Mouse (Mus musculus): ENCODE results near the gene Atr.

Atr gene

DNA sequence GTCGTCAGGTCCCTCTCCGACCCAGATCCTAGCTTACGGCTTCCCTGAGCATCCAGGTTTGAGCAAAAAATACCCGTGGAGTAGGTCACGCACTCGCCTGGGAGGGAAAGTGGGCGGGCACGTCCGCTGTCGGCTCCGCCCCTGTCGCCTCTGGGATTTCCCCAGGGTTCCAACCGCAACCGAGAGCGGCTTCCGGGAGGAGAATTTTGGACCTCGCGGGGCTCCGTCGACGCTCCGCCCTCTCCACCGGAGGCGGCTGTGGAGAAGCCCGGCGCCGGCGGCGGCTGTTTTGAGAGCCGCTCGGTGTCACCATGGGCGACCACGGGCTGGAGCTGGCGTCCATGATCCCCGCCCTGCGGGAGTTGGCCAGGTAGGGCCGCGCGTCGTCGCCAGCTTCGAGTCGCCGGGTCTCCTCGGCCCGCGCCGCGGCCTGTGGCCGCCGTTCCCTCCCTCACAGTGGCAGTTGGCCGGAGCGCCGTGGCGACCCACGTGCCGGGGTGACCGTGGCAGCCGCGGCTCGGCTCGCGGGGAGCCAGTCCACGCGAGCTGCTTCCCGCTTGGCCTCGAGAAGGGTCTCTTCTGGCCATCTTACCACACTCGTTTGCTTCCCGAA is at the start of gene Atr:
Gene Atr, plus strand, starts transcription at position 184 of the 613 bp plus-strand sequence.
- peak; percentile 94 to 97 for DNase-seq

DNA sequence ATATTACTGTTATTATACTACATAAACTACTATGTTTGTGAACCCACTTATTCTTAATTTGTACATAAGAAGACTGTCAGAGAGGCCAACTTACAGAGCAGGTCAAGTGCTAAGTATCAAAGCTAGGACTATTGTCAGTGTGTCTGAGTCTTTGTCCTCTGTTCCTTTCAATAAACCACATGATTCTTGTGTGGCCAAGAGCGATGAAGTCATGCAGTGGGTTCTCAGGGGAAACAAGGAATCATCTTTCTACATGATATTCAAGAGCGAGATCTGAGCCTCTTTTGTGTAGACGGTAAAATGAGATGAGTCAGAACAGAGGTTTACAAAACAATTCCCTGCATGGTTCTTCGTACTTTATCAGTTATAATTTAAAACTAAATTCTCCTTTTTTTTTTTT is 47.8 kb upstream of the Atr start:
- DNase-seq = no peak

DNA sequence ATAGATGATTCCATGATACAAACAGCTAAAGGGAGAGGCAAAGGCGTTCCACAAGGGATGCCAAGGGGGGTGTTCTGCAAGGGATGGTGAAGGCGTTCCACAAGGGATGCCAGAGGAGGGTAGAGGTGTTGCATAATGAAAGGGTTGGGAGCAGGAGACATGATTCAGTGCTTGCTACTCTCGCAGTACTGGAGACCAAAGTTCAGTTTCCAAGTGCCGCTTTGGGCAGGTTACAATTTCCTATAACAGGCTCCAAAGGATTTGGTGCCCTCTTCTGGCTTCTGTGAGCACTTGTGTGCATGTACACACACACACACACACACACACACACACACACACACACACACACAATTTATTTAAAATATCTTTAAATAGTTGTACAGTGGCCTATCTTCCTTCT is 45.6 kb upstream of the Atr start:
- peak; percentile 55 to 72 for DNase-seq

DNA sequence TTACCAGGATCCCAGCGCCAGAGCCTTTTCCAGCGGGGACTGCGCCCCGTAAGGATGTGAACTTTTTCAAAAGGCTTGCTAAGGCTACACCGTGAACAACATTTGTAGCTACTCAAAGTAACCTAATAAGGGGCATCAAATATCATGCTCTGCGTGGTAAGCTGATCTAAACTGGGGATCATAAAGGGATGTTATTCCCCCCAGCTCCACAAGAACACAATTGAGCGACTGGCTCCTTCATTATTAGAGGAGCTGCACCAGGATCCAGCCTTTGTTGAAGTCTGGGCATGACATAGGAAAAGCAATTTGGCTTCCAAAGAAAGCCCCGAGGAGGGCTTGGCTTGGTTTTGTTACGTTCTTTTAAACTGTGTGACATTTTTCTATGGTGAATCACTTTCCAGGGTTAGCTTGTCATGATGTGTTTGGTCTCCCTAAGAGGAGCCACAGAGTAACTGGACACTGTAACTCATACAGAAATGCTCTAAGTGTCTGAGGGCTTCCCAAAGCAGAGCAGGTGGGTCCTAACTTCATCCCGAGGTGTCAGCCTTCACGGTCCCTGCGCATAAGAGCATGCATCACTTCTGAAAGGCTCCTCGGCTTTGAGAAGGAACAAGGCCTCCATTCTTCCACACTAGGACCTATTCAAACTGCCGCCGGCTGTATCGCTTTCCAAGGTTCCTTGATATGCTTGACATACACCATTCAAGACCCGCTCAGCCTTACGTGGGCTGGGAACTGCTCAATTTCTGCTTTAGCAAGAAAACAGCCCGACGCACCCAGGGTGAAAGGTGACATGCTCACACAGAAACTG is 43.5 kb upstream of the Atr start:
- DNase-seq = no peak

DNA sequence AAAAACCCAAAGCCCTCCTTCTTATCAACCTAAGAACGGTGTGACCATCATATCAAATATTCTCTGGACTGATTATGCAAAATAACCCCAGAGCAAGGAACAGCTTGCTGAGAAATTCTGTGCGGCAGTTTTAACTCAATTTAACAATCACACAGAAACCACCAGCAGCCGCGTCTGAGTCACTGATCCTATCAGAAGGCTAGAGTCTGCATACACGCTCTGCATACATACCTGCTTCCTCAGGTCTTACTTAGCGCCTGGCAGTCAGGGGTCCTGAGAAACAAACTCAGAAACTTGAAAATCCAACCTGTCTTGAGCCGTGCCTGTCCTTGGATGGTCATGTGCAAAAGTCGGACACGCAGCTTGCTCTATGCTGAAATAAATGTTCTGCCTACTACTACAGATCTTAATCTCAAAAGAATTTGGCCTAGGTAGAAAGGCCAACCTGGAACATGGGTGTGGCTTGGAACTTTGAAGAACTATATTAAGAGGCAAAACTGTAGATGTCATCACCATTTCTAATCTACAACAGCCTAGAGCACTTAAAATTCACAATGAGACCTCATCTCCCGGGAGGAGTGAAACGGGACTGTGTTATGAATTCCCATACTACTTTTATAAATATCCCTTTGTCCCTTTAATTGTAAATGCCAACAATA is 42.3 kb upstream of the Atr start:
- peak in 1 of 2 experiments; percentile 24 for DNase-seq

DNA sequence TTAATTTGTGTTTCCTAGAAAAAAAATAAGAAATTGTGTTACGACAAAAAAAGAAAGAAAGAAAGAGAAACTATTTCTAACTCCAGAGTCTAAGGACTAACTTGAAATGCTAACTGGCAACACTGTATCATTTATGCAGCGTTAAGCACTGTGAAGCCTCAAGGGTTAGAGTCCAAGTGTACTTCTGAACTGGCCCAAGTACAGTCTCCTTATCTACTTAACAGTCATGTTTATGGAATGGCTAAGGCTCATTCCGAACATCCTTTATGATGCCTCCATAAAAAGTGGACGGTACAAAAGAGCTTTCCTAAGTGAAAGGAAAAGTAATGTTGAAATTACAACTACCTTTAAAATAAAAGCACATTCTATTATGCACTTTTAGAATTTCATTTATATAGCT is 41.7 kb upstream of the Atr start:
- DNase-seq = peak in 1 of 2 experiments; percentile 24

DNA sequence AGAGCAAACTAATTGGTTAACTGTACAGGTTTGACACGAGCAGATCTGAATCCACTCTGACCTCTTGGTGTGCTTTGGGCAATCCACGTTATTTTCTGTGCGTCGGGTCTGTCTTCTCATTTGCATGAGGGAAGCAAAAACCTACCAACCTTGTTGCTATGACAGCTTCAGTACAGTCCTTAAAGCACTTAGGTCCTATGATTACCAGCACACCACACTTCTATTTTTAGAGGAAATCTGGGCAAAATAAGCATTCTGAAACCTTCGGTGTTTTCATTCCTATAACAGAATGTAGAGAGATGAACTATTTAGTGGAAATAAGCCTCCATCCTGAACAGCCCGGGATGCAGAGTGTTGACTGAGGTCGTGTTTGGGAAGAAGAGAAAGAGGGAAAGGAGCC is 34.9 kb upstream of the Atr start:
- DNase-seq = no peak

DNA sequence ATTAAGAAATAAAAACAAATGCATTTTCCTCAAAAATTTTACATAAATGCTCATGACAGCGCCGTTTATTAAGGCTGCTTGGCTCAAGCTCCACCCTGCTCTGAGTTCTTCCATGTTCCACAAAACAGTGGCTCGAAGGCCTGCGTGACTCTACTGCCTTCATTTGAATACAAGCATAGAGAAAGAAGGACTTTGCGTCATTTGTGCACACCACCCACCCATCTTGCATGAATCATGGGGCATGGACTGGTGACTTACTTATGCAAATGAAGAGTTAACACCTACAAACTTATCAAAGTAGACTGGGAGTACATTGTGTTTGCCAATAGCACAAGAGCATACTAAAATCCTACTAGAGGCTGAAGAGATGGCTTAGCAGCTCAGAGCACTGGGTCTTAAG is 29.8 kb upstream of the Atr start:
- DNase-seq = no peak

DNA sequence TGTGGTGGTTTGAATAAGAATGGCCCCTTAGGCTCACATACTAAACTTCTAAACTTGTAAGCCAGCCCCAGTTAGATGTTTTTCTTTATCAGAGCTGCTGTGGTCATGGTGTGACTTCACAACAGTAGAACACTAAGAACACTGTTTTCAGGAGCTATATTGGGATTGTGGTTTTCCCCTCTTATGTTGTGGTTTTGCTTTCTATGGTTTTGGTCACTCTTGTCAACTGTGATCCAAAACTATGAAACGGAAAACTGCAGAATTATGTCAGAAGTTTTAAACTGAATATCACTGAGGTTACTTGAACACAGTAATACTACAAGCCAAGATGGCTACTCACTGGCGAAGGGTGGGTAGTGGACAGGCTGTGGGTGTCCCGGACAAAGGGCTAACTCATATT is 24.6 kb upstream of the Atr start:
- DNase-seq = no peak

DNA sequence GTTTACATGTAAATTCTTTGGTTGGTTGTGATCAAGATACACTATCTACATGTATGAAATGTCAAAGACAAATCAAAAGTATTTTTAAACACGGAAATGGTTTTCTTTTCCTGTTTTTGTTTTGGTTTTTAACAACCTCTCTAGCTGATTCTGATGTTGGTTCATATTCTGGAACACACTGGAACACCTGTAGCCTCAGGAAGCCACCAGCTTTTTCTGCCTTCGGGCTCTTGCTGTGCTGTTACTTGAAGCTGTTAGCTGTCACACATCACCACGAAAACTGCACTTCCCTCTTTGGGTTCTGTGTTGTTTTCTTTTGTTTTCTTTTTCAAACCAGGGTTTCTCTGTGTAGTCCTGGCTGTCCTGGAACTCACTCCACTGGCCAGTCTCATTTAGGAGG is 22.6 kb upstream of the Atr start:
- no peak for DNase-seq

DNA sequence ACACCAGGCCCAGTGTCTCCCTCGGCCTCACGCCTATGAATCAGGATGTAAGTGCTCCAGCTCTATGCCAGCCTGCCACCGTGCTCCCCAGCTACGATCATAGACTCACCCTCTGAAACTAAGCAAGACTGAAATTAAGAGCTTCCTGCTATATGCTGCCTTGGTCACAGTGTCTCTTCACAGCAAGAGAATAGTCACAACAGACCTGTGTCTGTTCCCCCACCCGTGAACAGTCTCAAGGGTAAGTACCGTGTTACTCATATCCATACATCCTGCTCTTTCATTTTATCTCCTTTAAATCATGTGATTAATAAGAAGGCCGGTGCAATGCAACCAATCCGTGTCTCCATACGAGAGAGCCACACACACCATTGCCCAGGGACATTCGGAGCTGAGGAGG is 21.7 kb upstream of the Atr start:
- no peak for DNase-seq

DNA sequence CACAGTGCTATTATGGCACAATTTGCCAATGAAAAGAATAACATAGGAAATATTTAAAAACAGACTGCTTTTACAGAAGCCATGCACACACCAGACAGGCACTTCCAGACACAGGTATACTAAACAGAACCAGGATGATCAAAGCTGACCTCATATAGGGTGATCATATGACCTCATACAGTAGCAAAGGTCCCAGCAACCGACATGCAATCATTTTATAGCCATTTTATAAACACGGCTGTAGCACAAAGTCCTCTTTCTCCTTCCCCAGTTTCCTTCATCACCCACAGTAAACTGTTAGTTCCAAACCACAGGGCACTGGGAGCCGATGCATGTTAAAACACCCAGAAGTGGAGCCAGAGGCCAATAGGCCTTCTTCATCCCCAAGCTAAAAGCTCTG is 18.0 kb upstream of the Atr start:
- no peak for DNase-seq

DNA sequence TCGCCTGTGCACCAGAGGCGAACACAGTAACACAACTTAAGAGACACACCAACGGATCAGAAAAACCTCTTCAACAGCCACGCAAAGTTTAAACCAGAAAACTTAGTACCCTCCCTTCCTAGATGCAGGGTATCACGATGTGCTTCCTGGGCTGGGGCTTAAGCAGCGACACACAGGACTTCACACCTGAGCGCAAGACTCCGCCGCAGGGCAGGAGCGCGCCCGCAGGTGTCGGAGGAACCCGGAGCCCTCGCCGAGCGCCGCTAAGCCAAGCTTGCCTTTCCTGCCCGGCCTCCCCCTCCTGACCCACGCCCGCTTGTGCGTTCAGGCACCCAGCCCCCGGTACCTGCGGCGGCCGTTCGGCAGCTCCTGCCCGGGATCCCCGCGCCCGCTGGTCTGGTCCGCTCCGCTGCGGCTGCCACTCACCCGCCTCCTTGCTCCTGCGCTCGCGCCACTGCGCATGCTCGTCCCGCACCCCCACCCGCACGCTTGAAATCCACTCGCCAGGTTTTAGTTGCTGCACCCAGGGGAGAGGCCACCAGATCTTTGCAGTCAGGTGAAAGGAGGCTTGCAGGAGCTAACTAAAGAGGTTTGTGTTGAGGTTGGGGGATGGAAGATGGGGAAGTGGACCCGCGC is 12.5 kb upstream of the Atr start, which contains the start of gene Pls1:
Gene Pls1, minus strand, starts transcription at position 487 of the 636 bp plus-strand sequence.
- peak; percentile 92 to 94 for DNase-seq

DNA sequence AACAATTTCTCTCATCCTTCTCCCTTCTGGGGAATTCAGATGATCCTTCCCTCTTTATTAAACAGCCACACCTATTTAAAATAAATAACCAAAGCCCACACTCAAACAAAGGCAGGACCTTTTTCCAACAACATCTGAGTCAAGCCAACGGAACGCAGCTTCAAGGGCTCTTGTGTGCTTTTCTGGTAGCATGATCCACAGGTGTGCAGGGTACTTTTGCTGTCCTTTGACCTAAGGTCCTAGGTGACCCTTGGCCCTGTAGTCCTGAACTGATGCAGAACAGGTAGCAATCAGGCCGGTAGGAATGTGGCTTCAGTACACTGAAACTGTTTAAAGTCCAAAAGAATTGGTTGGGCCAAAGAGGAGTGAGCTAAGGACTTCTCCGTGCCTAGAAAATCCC is 11.7 kb upstream of the Atr start:
- DNase-seq = peak; percentile 44 to 59

DNA sequence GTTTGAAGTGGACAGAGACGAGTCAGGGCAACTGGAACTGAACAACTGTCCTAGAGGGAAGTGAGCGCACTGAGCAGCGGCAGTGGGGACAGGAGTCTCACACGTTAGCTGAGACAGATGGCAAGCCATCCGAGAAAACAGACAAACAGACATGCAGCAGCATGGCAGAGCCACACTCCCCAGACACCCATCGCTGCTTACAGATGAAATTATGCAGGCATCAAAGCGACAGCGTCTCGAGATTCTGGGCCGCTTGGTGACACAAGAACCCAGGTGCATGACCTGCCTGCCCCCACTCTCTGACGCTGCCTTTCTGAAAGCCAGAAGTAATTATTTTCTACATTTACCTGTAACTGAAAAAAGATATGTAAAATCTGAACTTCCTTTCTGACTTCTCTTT is 5.7 kb upstream of the Atr start:
- DNase-seq = no peak

DNA sequence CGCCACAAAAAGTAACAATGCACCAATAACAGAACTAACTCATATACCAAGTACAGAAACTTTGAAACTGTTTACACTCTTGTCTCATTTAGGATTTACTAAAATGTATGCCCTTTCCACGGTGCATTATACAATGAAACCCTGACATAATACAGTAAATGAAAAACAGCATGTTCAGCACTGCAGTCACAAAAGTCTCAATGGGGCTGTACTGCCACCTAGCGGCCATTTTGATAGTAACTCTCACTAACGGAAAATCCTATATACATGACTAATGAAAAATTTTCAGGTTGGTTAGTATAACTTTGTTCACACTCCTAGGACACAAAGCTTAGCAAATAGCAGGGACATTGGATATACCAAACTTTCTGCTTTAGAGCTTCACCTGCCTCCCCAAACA is 4.5 kb upstream of the Atr start:
- peak; percentile 48 to 76 for DNase-seq

DNA sequence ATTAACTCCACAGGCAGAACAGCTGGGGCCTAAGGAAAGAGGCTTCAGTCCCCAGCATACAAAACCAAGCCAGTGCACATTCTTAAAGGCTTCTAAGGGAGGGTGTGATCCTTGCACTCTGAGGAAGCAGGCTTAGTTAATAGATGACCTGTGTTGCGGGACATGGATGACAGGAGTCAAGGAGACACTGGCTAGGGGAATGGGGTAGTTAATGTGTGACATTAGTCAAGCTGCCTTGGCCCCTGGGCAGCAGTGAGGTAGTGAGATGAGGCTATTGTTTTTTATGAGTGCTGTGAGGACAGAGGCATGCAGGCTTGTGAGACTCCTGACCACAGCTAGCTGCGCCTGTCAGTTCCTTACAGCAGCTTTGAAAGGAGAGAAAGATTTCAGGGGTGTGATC is 2.5 kb upstream of the Atr start:
- peak; percentile 76 to 88 for DNase-seq

DNA sequence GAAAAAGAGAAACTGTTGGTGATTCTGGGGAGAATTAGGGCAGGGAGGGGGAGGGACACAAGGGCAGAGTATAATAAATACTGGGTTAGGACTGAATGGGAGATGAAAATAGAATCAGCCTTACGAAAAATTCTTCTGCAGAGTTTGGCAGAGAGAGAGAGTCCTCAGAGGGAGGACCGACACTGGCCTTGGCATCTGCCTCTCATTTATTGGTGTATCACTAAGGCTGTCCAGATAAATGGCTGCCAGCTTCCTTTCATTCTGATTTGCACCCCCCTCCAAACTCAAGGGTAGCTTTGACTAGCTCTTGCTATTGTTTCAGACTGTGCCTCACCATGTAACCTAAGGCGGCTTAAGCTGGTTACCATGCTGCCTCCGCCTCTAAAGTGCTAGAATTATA is 1.4 kb upstream of the Atr start:
- DNase-seq = peak in 1 of 2 experiments; percentile 17

DNA sequence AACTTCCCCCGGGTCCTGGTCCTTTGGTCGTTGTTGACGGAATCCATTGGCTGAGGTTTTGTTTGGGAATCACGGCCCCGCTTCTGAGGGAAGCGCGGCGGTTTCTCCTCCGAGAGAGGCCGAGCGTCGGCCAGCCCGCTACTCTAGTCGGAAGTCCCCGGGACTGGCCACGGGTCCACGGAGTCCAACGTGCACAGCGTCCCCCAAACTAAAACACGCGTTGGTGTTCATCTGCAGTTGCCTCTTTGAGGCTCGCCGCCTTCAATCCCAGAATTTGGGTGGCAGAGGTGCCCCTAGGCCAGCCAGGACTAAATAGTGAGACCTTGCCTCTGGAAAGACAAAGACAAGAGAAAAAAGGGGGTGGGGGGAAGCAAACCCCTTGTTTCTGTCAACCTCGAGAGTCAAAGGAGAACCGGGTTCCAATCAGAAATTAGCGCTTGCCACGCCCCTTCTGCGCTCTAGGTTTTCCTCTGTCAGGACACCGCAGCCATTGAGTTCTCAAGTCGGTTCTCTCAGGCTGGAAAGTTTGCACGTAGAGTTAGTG is 702 bp downstream of the Atr start:
- peak in 1 of 2 experiments; percentile 29 for DNase-seq

DNA sequence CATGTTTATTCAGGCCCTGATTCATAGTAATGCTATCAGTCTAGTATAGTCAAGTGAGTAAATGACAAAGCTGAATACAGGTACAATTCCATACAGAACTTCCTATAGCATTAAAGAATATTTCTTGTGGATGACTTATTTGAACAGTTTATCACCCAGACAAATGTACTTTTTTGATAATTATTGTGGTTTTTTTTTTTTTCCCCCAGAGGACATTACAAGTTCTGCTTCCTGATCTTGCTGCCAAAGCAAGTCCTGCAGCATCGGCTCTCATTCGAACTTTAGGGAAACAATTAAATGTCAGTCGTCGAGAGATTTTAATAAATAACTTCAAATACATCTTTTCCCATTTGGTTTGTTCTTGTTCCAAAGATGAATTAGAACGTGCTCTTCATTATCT is 20.8 kb downstream of the Atr start:
- no peak for DNase-seq

DNA sequence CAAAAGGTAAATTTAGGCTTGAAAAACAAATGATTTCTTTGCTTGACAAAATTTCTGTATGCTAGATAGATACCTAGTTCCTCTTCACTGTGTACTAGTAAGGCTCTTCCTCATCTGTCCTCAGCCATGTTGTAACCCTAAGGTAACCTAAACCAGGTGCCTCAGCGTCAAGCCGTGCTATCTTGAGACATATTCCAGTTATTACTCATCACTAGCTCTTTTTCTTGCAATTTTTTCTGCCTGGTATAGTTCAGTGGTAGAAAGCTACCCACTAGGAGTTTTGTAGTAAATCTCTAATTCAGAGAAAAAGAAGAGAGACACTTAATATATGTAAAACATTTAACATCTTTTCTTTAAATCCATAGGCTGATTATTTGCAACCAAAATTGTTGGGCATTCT is 25.4 kb downstream of the Atr start:
- DNase-seq = no peak

DNA sequence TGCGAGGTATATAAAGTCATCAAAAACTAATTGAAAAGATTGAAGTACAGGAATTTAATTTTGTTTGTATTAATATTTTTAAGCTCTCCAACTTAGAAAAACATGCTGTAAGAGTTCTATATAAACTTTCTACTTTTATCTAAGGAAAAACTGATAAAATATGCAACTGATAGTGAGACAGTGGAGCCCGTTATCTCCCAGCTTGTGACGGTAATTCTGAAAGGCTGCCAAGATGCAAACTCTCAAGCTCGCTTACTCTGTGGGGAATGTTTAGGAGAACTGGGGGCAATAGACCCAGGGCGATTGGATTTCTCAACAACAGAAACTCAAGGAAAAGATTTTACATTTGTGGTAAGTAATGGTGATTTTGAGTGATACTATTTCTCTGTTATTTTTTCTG is 40.0 kb downstream of the Atr start:
- DNase-seq = no peak

DNA sequence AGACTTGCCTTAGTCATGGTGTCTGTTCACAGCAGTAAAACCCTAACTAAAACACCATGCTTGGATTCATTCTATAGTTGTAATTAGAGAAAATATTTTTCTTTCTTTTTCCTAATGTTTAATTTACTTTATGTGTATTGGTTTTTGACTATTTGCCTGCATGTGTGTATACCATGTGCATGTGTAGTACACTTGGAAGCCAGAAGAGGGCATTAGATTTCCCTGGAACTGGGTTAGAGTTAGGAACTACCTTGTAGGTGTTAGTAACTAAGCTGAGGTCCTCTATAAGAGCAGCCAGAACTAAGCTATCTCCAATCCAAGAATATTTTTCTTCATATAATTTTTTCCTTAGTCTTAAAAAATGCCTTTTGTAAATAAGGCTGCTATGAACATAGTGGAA is 75.5 kb downstream of the Atr start:
- no peak for DNase-seq
